Mouse (Mus musculus): ENCODE results near the gene Ptpro. TPM values are rescaled to one million over a fixed set of nuclear protein-coding genes. Genes with fewer than 3 reads are reported as not detected.

Gene Ptpro
- polyA plus RNA-seq, 1 experiment, result 8.9 TPM

GRCm38 (mm10) chr6:137397358-137397757, 145.2 kb downstream of the Ptpro start:
- Histone ChIP-seq H3K4me1 (ENCODE audit: control insufficient read depth, insufficient read depth, low read length) (no peaks in the 10 kb centered on the region), H3K4me3 (ENCODE audit: insufficient read depth, low read length) (no peak overlapping the region), H3K27ac (ENCODE audit: insufficient read depth, low read length) (no peak overlapping the region)
- TF ChIP-seq CTCF (IDR thresholded peaks at IDR 0.05; ENCODE audit: extremely low read depth, insufficient read depth, low read length) (no peak), POLR2A (IDR thresholded peaks at IDR 0.05; ENCODE audit: extremely low read depth, insufficient read depth, low read length) (no peak)

GRCm38 (mm10) chr6:137404196-137404595, 152.1 kb downstream of the Ptpro start:
- Histone ChIP-seq H3K4me3 (ENCODE audit: insufficient read depth, low read length) (no peak overlapping the region), H3K27ac (ENCODE audit: insufficient read depth, low read length) (no peak overlapping the region), H3K4me1 (ENCODE audit: control insufficient read depth, insufficient read depth, low read length) (no peaks in the 10 kb centered on the region)
- TF ChIP-seq POLR2A (IDR thresholded peaks at IDR 0.05; ENCODE audit: extremely low read depth, insufficient read depth, low read length) (no peak), CTCF (IDR thresholded peaks at IDR 0.05; ENCODE audit: extremely low read depth, insufficient read depth, low read length) (no peak)

- TF ChIP-seq CTCF (IDR thresholded peaks at IDR 0.05; ENCODE audit: extremely low read depth, insufficient read depth, low read length) (no peak), POLR2A (IDR thresholded peaks at IDR 0.05; ENCODE audit: extremely low read depth, insufficient read depth, low read length) (no peak)
- no peak overlapping the region for H3K4me3 ChIP-seq (ENCODE audit: insufficient read depth, low read length)
- no peak overlapping the region for H3K27ac ChIP-seq (ENCODE audit: insufficient read depth, low read length)
- no peaks in the 10 kb centered on the region; the same call in 1 of the 2 replicates for H3K4me1 ChIP-seq (ENCODE audit: control insufficient read depth, insufficient read depth, low read length)
These were observed 153.6 kb downstream of the Ptpro start for GRCm38 (mm10) chr6:137405690-137406089.

- no peak overlapping the region for H3K27ac ChIP-seq (ENCODE audit: insufficient read depth, low read length)
- TF ChIP-seq POLR2A (IDR thresholded peaks at IDR 0.05; ENCODE audit: extremely low read depth, insufficient read depth, low read length) (no peak), CTCF (IDR thresholded peaks at IDR 0.05; ENCODE audit: extremely low read depth, insufficient read depth, low read length) (no peak)
- no peak overlapping the region for H3K4me3 ChIP-seq (ENCODE audit: insufficient read depth, low read length)
- peaks cover 2% of the 10 kb centered on the region for H3K4me1 ChIP-seq (ENCODE audit: control insufficient read depth, insufficient read depth, low read length)
These were observed 158.4 kb downstream of the Ptpro start for GRCm38 (mm10) chr6:137410510-137410909.

GRCm38 (mm10) chr6:137411901-137412378, 159.8 kb downstream of the Ptpro start:
- peaks cover 2% of the 10 kb centered on the region for H3K4me1 ChIP-seq (ENCODE audit: control insufficient read depth, insufficient read depth, low read length)

GRCm38 (mm10) chr6:137413045-137413444, 160.9 kb downstream of the Ptpro start:
- Histone ChIP-seq H3K27ac (ENCODE audit: insufficient read depth, low read length) (no peak overlapping the region), H3K4me3 (ENCODE audit: insufficient read depth, low read length) (no peak overlapping the region), H3K4me1 (ENCODE audit: control insufficient read depth, insufficient read depth, low read length) (peaks cover 2% of the 10 kb centered on the region)
- no peak for TF ChIP-seq POLR2A (IDR thresholded peaks at IDR 0.05; ENCODE audit: extremely low read depth, insufficient read depth, low read length)
- TF ChIP-seq CTCF (IDR thresholded peaks at IDR 0.05; ENCODE audit: extremely low read depth, insufficient read depth, low read length), result no peak

More at GRCm38 (mm10) chr6:137411901-137412378, 159.8 kb downstream of the Ptpro start:
- H3K4me3 ChIP-seq (ENCODE audit: insufficient read depth, low read length), result no peak overlapping the region
- 0 out of 2 replicates have a peak, but pooled peaks have one; percentile 5 for TF ChIP-seq CTCF (IDR thresholded peaks at IDR 0.05; ENCODE audit: extremely low read depth, insufficient read depth, low read length)
- no peak for TF ChIP-seq POLR2A (IDR thresholded peaks at IDR 0.05; ENCODE audit: extremely low read depth, insufficient read depth, low read length)
- H3K27ac ChIP-seq (ENCODE audit: insufficient read depth, low read length), result 0 out of 2 replicates have a peak overlapping the region, but pooled peaks have one; percentile 65

GRCm38 (mm10) chr6:137414531-137415405, 162.6 kb downstream of the Ptpro start:
- no peak overlapping the region for H3K4me3 ChIP-seq (ENCODE audit: insufficient read depth, low read length)
- TF ChIP-seq POLR2A (IDR thresholded peaks at IDR 0.05; ENCODE audit: extremely low read depth, insufficient read depth, low read length) (no peak), CTCF (IDR thresholded peaks at IDR 0.05; ENCODE audit: extremely low read depth, insufficient read depth, low read length) (peak; percentile 86)
- H3K4me1 ChIP-seq (ENCODE audit: control insufficient read depth, insufficient read depth, low read length), result peaks cover 2% of the 10 kb centered on the region
- no peak overlapping the region for H3K27ac ChIP-seq (ENCODE audit: insufficient read depth, low read length)

- no peaks in the 10 kb centered on the region for H3K4me1 ChIP-seq (ENCODE audit: control insufficient read depth, insufficient read depth, low read length)
- TF ChIP-seq CTCF (IDR thresholded peaks at IDR 0.05; ENCODE audit: extremely low read depth, insufficient read depth, low read length), result no peak
- no peak for TF ChIP-seq POLR2A (IDR thresholded peaks at IDR 0.05; ENCODE audit: extremely low read depth, insufficient read depth, low read length)
- no peak overlapping the region for H3K4me3 ChIP-seq (ENCODE audit: insufficient read depth, low read length)
- no peak overlapping the region for H3K27ac ChIP-seq (ENCODE audit: insufficient read depth, low read length)
These were observed 170.7 kb downstream of the Ptpro start for GRCm38 (mm10) chr6:137422777-137423176.

- no peak overlapping the region for H3K27ac ChIP-seq (ENCODE audit: insufficient read depth, low read length)
- no peak for TF ChIP-seq CTCF (IDR thresholded peaks at IDR 0.05; ENCODE audit: extremely low read depth, insufficient read depth, low read length)
- TF ChIP-seq POLR2A (IDR thresholded peaks at IDR 0.05; ENCODE audit: extremely low read depth, insufficient read depth, low read length), result no peak
- H3K4me1 ChIP-seq (ENCODE audit: control insufficient read depth, insufficient read depth, low read length), result no peaks in the 10 kb centered on the region
- no peak overlapping the region for H3K4me3 ChIP-seq (ENCODE audit: insufficient read depth, low read length)
These were observed 171.7 kb downstream of the Ptpro start for GRCm38 (mm10) chr6:137423830-137424229.

All from cortical plate, adult 2 months (tissue).